Mouse (Mus musculus) kidney, postnatal 36 days (tissue): ENCODE results near the gene Zyx.

Experiments used
- DNase-seq, 2 experiments: peaks; one replicate each; pipeline ENCODE4 v3.0.0; 2021 to 2022; ENCODE audit warnings: mixed read lengths in 2 of 2

The Zyx gene

GRCm38 (mm10) chr6:42398998-42399397, 49.6 kb downstream of the Zyx start:
- DNase-seq = no peak

GRCm38 (mm10) chr6:42399938-42400337, 50.5 kb downstream of the Zyx start, which contains the start of gene Tas2r143:
TSS of gene Tas2r143 (plus strand) at chr6:42400238.
- DNase-seq = no peak

GRCm38 (mm10) chr6:42405134-42405533, 55.7 kb downstream of the Zyx start, which contains the start of gene Tas2r135:
TSS of gene Tas2r135 (plus strand) at chr6:42405434.
- DNase-seq = no peak
